In the genomic region with DNA sequence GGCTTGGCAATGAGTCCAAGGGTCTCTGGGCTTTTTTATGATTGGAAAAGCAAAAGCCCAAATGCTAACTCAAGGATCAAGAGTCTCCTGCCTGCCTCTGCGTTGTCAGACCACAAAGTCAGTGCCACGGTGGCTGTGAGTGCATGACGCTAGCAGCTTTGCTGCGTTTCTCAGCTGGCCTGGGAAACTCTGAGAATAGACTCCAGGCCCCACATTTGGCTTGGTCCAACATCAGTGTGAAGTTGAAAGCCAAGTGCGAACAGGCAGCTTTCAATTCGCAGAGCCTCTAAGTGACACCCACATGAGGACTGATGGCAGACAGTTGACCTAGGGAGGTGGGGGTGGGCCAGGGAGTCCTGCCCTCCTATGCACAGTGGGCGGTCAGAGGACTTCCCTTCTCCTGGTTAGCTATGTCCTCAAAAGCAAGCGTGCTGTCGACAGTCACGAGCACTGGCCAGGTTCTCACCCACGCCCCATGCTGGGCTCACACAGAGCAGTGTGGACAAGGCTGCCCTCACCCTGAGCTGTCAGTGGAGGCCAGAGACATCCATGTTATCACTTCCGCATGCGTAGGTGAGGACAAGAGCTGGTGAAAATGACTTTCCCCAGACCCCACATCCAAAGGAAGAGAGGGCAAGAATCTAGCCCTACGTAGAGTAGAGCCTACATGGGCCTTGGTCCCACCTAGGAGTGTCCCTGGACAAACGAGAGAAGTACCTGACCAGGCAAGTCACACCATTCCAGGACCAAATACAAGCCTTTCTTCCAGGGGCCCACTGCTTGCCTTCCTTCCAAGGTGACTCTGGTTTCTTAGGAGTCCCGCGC, we compare ENCODE assay signal across 16 mouse cellular contexts. TPM values are rescaled to one million over a fixed set of nuclear protein-coding genes. Genes with fewer than 3 reads are reported as not detected.
A peak's percentile ranks its signal among the peaks of the same experiment; 100 is the strongest.
DNase-seq lines count a peak whose midpoint lies in the region; ATAC-seq lines count a peak whose summit lies in the region.
"Had no signal": no experiment of that assay in that cellular context is flagged by ENCODE, and none has a peak within 500 bp of the region (broad histone marks: within the 10 kb centered on the region; RNA-seq: fewer than 3 reads in every experiment).

No protein-coding gene starts in this region.

- H3K4me2 ChIP-seq in hindbrain, embryonic 16.5 days (ENCODE audit: low read length) = no peak overlapping the region
- no peak overlapping the region for H3K4me2 ChIP-seq in hindbrain, embryonic 13.5 days
- H3K4me2 ChIP-seq: embryonic facial prominence, embryonic 15.5 days; forebrain, embryonic 12.5 days; hindbrain, embryonic 15.5 days; liver, embryonic 13.5 days had no signal

- intact Hi-C loops in gastrocnemius, postnatal 36 days (cut with DNase I) = no loop called here

- ATAC-seq in hindbrain, embryonic 16.5 days = 0 out of 2 replicates have a peak, but pooled peaks have one; percentile 20
- no peak for ATAC-seq in hindbrain, embryonic 13.5 days (ENCODE audit: low FRiP score)

- H3K36me3 ChIP-seq in hindbrain, embryonic 16.5 days (ENCODE audit: control insufficient read depth, insufficient read depth, low read length) = no peaks in the 10 kb centered on the region
- H3K36me3 ChIP-seq in hindbrain, embryonic 13.5 days = no peaks in the 10 kb centered on the region
- H3K36me3 ChIP-seq: embryonic facial prominence, embryonic 15.5 days; forebrain, embryonic 12.5 days; hindbrain, embryonic 15.5 days; liver, embryonic 13.5 days had no signal

- no peak overlapping the region for H3K9ac ChIP-seq in hindbrain, embryonic 16.5 days (ENCODE audit: low read depth, low read length)
- H3K9ac ChIP-seq in hindbrain, embryonic 13.5 days = no peak overlapping the region
- H3K9ac ChIP-seq: embryonic facial prominence, embryonic 15.5 days; forebrain, embryonic 12.5 days; hindbrain, embryonic 15.5 days; liver, embryonic 13.5 days had no signal

- H3K4me3 ChIP-seq in hindbrain, embryonic 16.5 days (ENCODE audit: low read length) = no peak overlapping the region
- H3K4me3 ChIP-seq in hindbrain, embryonic 13.5 days = no peak overlapping the region
- H3K4me3 ChIP-seq: embryonic facial prominence, embryonic 15.5 days; forebrain, embryonic 12.5 days; gastrocnemius, adult 2 months; hindbrain, embryonic 15.5 days; liver, embryonic 13.5 days; megakaryocyte, embryonic 14.5 days had no signal

- H3K27ac ChIP-seq in hindbrain, embryonic 16.5 days (ENCODE audit: low read depth, low read length) = no peak overlapping the region
- H3K27ac ChIP-seq in hindbrain, embryonic 13.5 days = no peak overlapping the region
- H3K27ac ChIP-seq: embryonic facial prominence, embryonic 15.5 days; forebrain, embryonic 12.5 days; gastrocnemius, adult 2 months; hindbrain, embryonic 15.5 days; liver, embryonic 13.5 days had no signal

- H3K27me3 ChIP-seq in hindbrain, embryonic 16.5 days (replicated peaks; ENCODE audit: control insufficient read depth, insufficient read depth, low read length) = no peaks in the 10 kb centered on the region
- peaks cover 3% of the 10 kb centered on the region; the same call in 1 of the 2 replicates for H3K27me3 ChIP-seq in hindbrain, embryonic 13.5 days
- H3K27me3 ChIP-seq: embryonic facial prominence, embryonic 15.5 days had no signal

- WGBS in hindbrain, embryonic 16.5 days = 83% methylated on average over 17 of the region's 17 CpGs
- 83% methylated on average over 17 of the region's 17 CpGs for WGBS in hindbrain, embryonic 13.5 days

- peaks cover 3% of the 10 kb centered on the region; the same call in 1 of the 2 replicates for H3K9me3 ChIP-seq in hindbrain, embryonic 16.5 days (ENCODE audit: control insufficient read depth, low read length)
- H3K9me3 ChIP-seq in hindbrain, embryonic 13.5 days = no peaks in the 10 kb centered on the region
- H3K9me3 ChIP-seq: embryonic facial prominence, embryonic 15.5 days; forebrain, embryonic 12.5 days; hindbrain, embryonic 15.5 days; liver, embryonic 13.5 days had no signal

- DNase-seq in thymus, postnatal 4 days = peak; percentile 26
- no peak for DNase-seq in thymus, postnatal 14 days
- DNase-seq in heart, postnatal 4 days = peak; percentile 27
- DNase-seq in gastrocnemius, postnatal 36 days = no peak
- DNase-seq in right cerebral cortex, postnatal 25 days = no peak
- DNase-seq: cerebellum, adult 18-20 months; gastrocnemius, adult 2 months; kidney, adult 9 months; liver, embryonic 13.5 days; right cerebral cortex, adult 18-20 months had no signal

- H3K4me1 ChIP-seq in hindbrain, embryonic 16.5 days (ENCODE audit: control insufficient read depth, insufficient read depth, low read depth, low read length) = no peaks in the 10 kb centered on the region
- peaks cover 3% of the 10 kb centered on the region; the same call in 1 of the 2 replicates for H3K4me1 ChIP-seq in hindbrain, embryonic 13.5 days (replicated peaks)
- H3K4me1 ChIP-seq: liver, embryonic 13.5 days had no signal

RNA-seq across cellular contexts. Expression of a gene that starts 5.5 kb away (rescaled TPM):
- polyA plus RNA-seq in hindbrain, embryonic 16.5 days (2015; fragmentation: Nextera tagmentation; extraction: Ambion mirVana) = not detected in 2 replicates
- polyA plus RNA-seq in hindbrain, embryonic 13.5 days (2015; fragmentation: Nextera tagmentation; extraction: Ambion mirVana) = not detected in 2 replicates
- total RNA-seq in heart, postnatal 4 days (2021) = not detected
- total RNA-seq in gastrocnemius, postnatal 36 days (2021) = 1 to 10 TPM; 4.6 to 5.4 TPM
- polyA plus RNA-seq: embryonic facial prominence, embryonic 15.5 days; forebrain, embryonic 12.5 days; hindbrain, embryonic 15.5 days; liver, embryonic 13.5 days had no signal

RNA-seq across cellular contexts. Expression of a gene that starts 15.1 kb away (rescaled TPM):
- 0.26 TPM in 1 of 2 replicates, not detected in the other for polyA plus RNA-seq in hindbrain, embryonic 16.5 days (2015; fragmentation: Nextera tagmentation; extraction: Ambion mirVana)
- 0.14 TPM in 1 of 2 replicates, not detected in the other for polyA plus RNA-seq in hindbrain, embryonic 13.5 days (2015; fragmentation: Nextera tagmentation; extraction: Ambion mirVana)
- total RNA-seq in heart, postnatal 4 days (2021) = under 1 TPM in 1 of 2 experiments, not detected in 1; 0.24 TPM
- total RNA-seq in gastrocnemius, postnatal 36 days (2021) = under 1 TPM; 0.10 to 0.48 TPM

Comparison
In these comparisons a context has a peak if more than half of its experiments do, and no peak if none do; other contexts are left out.
1. DNase-seq: peak in thymus, postnatal 4 days (single experiment) and heart, postnatal 4 days (single experiment); none in thymus, postnatal 14 days (single experiment), gastrocnemius, postnatal 36 days (0 of 2) and right cerebral cortex, postnatal 25 days (single experiment).
2. RNA of a gene that starts 5.5 kb away (total RNA-seq): 4.6 to 5.4 TPM in gastrocnemius, postnatal 36 days; not detected in heart, postnatal 4 days; every median in the first group is over 4 times any median in the second.